Mouse (Mus musculus) lung, adult 2 months (tissue): ENCODE measurements at regions not wholly inside any gene's neighbourhood (a gene's known extent, or its start where the extent isn't known, plus 50 kb on each side); places are given as distances from the start of the nearest gene placed in this dataset.

Experiments used
- DNase-seq: peaks from one replicate; pipeline ENCODE4 v3.0.0; 2022
- H3K4me1 ChIP-seq: fragments of 200-500 bp; 2 replicates; pipeline ENCODE4 v1.6.1; 2011; ENCODE audit warnings: low read length; ENCODE audit not compliant: control insufficient read depth, insufficient read depth
- H3K4me3 ChIP-seq: fragments of 200-500 bp; replicated peaks from 2 replicates; pipeline ENCODE3; 2011; ENCODE audit warnings: low read depth, mild to moderate bottlenecking, control low read depth, low read length; ENCODE audit errors: extremely low read depth
- CTCF ChIP-seq: fragments of 200-500 bp; IDR thresholded peaks from 2 replicates; pipeline ENCODE4 v1.5.1; 2011; ENCODE audit warnings: mild to moderate bottlenecking, low read length, control low read depth; ENCODE audit not compliant: insufficient read depth
- POLR2A ChIP-seq: fragments of 200-500 bp; IDR thresholded peaks from 2 replicates; pipeline ENCODE4 v1.6.1; 2011; ENCODE audit warnings: low read depth, mild to moderate bottlenecking, control low read depth, low read length, borderline replicate concordance; ENCODE audit errors: extremely low read depth
- WGBS: fragments of 180-500 bp; shearing (Covaris S2); methylation state at CpG from one replicate; pipeline ENCODE4 v1.1.7; 2018; 5-methylcytosine and 5-hydroxymethylcytosine counted together

DNA sequence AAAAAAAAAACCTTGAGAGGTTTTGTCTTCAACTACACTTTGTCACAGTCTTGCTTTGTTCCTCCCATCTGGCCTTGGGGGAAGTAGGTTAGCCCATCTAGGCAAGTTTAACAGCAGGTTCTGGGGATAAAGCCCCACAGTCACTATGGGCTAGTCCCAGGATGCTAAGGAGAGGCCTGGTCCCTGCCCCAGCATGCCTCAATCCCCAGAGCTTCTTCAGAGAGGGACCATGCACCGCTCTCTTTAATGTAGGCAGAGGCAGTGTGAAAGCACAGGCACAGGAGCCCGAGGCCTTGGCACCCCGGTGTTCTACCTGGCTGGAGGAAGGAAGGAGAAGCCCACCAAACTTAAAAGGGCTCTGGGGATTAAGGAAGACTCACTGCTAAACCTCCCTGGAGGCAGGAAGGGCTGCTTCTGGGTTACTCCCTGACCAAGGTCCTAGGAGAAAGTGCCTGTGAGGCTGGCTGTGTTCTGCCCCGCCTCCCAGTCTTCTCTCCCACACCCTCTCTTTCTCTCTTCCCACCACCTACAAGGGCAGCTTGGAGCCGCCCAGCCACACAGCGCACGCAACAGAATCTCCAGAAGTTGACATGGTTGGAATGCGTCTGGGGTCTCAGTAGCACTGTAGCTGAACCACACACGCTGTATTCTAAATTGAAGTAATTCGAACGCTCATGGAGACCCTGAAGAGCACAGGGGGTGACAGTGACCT lies 633.5 kb downstream of the Zfp706 start:
- Histone ChIP-seq H3K4me1 (peaks cover 8% of the 10 kb centered on the region; the same call in 1 of the 2 replicates), H3K4me3 (peak overlapping the region; percentile 66)
- 18% methylated on average over 11 of the region's 11 CpGs for WGBS
- DNase-seq: peak; percentile 60
- TF ChIP-seq CTCF (no peak), POLR2A (peak; percentile 55; the same call in 1 of the 2 replicates)

DNA sequence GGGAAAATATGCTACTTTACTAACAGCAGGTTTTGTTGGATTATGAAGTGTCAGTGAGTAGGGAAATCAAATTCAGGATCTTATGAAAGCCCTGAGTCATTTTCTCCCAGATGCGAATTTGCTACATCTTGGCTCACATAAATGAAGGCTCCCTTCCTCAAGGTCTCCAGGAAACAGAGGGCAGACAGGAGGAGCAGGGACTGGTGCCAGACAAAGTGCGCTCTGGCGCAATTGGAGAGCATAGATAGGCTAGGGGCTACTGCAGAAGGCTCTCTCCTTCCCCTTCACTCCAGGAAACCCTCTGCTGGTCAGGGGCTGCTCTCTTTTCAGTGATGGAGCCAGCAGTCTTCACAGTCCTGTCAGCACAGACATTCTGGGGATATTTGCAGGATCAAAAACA lies 634.1 kb downstream of the Zfp706 start:
- H3K4me1 ChIP-seq: peaks cover 8% of the 10 kb centered on the region; the same call in 1 of the 2 replicates
- WGBS: 19% methylated on average over 3 of the region's 3 CpGs
- TF ChIP-seq POLR2A (no peak), CTCF (no peak)
- peak; percentile 27 for DNase-seq
- no peak overlapping the region for H3K4me3 ChIP-seq

DNA sequence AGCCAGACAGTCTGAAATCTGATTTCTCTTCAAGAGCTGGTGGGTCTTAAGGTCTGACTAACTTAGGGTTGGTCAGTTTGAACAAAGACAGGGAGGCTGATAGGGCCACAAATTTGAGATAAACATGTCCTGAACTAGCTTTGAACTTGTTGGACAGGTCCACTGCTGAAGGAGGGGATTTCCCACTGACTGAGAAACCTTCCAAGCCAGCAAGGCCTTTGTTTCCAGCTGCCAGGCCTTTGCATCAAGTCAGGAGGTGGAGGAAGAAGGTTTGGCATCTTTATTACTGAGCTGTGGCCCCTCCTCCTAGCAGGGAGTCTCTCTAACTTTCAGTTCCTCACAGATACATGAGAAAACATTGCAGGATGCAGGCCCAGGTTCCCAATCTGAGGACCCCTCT lies 636.2 kb downstream of the Zfp706 start:
- DNase-seq: no peak
- H3K4me3 ChIP-seq: no peak overlapping the region
- TF ChIP-seq POLR2A (no peak), CTCF (no peak)
- H3K4me1 ChIP-seq: peaks cover 8% of the 10 kb centered on the region; the same call in 1 of the 2 replicates

DNA sequence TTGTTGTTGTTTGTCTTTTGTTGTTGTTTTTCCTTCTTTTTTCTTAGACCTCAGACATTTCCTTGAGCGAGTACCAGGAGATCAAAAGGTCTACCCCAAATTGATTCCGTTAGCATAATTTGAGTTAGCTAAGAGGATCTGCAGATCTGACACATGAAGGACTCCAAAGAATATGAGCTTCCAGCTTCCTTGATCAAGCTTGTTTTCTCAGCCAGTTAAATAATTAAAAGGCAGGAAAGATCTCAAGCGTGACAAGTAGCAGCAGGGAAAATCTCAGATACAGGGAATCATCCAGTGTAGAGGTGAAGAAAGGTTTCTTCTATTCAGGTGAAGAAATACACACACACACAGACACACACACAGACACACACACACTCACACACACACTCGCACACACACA lies 636.7 kb downstream of the Zfp706 start:
- 83% methylated on average over 4 of the region's 4 CpGs for WGBS
- Histone ChIP-seq H3K4me1 (peaks cover 8% of the 10 kb centered on the region; the same call in 1 of the 2 replicates), H3K4me3 (no peak overlapping the region)
- no peak for DNase-seq
- TF ChIP-seq POLR2A: no peak
- no peak for TF ChIP-seq CTCF

DNA sequence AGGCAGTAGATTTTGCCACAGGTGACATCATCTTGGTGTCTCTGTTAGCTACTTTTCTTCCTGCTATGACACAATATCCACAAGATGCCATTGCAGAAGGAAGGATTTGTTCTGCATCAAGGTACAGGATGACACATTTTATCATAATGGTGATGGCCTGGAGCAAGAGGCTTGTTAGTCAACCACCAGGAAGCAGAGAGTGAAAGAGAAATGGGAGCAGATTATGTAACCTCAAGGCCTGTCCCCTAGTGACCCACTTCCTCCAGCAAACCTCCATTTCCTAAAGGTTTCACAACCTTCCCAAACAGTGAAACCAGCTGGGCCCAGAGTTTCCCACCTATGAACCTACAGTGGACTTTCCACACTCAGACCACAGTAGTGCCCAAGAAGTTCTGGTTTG lies 640.3 kb downstream of the Zfp706 start:
- no peaks in the 10 kb centered on the region; the same call in 1 of the 2 replicates for H3K4me1 ChIP-seq
- DNase-seq: no peak
- H3K4me3 ChIP-seq: no peak overlapping the region
- no peak for TF ChIP-seq POLR2A
- TF ChIP-seq CTCF: no peak

DNA sequence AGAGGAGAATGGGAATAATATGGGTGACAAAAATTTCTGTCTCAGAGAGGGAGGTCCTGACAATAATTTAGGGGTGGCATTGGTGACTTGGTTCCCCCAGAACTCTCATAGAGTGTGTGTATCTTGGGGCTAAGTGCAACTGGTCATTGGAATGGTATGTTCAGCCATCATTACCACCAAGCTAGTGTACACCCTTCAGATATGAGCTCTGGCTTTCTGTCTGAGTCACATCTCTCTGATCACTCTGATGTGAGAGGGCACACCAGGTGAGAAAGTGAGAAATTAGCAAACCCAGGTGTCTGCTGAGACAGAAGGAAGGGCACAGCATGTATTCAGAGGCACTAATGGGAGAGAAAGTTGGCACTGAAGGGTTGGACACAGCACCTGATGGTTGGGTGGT lies 642.8 kb downstream of the Zfp706 start:
- TF ChIP-seq POLR2A: no peak
- no peak for TF ChIP-seq CTCF
- DNase-seq: no peak
- Histone ChIP-seq H3K4me1 (peaks cover 13% of the 10 kb centered on the region), H3K4me3 (no peak overlapping the region)

DNA sequence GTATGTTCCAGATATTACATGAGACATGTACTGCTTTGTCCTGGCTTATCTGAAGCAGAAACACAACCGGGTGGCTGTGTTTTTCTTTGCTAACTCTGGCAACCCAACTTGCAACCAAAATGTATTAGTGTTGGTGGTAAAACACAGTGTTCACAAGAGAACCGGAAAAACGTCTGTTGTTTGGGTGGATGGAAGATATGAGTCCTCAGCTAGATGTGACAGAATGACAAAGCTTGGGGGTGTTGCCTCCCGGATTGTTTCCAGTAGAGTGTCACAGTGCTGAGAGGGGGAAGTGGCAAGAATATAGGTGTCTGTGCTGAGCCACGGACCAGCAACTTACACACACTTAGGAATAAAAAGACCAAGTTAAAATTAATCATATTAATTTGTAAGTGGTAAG lies 643.5 kb downstream of the Zfp706 start:
- Histone ChIP-seq H3K4me3 (no peak overlapping the region), H3K4me1 (peaks cover 13% of the 10 kb centered on the region)
- DNase-seq: no peak
- WGBS: 38% methylated on average over 5 of the region's 5 CpGs
- TF ChIP-seq CTCF (no peak), POLR2A (no peak)

DNA sequence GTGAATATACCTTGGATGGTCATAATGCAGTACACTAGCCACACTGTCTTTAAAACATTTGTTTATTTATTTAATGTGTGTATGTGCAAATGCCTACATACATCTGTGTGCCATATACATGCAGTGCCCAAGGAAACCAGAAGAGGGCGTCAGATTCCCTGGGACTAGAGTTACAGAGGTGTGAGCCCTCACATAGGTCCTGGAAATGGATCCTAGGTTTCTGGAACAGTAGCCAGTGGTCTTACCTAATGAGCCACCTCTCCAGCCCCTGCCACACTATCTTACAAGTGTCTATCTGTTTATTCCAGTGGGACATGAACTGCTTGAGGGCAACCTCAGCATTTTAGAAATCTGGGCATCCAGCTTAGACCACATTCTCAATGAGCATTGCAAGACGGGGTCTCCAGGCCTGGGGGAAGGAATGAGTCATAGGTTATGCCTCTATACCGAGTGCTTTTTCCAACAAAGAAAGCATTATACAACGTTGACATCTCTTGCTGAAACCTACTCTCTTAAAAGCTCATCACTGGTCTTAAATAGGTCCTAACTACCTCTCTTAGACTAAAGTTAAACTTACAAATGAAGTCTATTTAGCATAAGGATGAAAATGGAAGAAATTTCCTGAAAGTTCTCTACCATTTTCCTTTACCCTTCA lies 644.5 kb downstream of the Zfp706 start:
- WGBS: 82% methylated on average over 4 of the region's 4 CpGs
- Histone ChIP-seq H3K4me1 (peaks cover 13% of the 10 kb centered on the region), H3K4me3 (no peak overlapping the region)
- TF ChIP-seq POLR2A (no peak), CTCF (no peak)
- DNase-seq: no peak

DNA sequence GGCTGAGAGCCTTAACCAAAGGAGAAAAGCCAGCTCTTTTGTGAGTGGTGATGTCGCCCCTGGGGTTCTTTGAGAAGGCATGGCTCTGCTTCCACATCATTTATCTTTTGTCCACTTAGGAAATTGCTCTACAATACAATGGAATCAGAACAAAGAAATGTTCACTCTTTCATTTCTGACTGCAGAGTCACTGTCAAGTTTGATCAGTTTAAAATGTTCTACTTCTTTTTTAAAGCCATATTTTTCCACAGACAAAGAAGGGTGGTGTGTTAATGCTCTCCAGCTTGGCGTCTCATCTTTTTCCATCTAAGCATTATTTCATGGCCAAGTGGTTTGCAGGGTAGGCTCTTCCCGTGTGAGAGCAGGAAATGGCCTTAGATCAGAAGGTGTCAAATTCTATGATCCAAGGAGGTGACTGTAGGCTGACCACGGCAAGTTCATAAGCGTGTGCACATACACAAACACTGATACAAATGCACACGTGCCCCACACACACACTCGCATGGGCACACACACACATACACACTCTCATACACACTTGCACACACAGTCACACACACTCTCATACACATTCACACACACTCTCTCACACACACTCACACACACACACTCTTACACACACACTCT lies 645.9 kb downstream of the Zfp706 start:
- peaks cover 13% of the 10 kb centered on the region for H3K4me1 ChIP-seq
- TF ChIP-seq POLR2A (no peak), CTCF (no peak)
- WGBS: 27% methylated on average over 7 of the region's 7 CpGs
- no peak for DNase-seq
- H3K4me3 ChIP-seq: no peak overlapping the region
